Mouse (Mus musculus) hematopoietic multipotent progenitor cell, adult 10-12 weeks (in vitro differentiated cells): Measurements from ENCODE around the gene Txlnb. TPM values are rescaled to one million over a fixed set of nuclear protein-coding genes. Genes with fewer than 3 reads are reported as not detected.

Experiments
- polyA plus RNA-seq: library from polyadenylated mRNA; stranded (reverse); fragments of >175 nt; gene quantifications from 2 replicates; pipeline ENCODE4 v1.2.3, GENCODE M21; 2012; ENCODE audit warnings: low replicate concordance

Txlnb gene
- 0.34 and 0.62 TPM in 2 replicates for polyA plus RNA-seq

DNA sequence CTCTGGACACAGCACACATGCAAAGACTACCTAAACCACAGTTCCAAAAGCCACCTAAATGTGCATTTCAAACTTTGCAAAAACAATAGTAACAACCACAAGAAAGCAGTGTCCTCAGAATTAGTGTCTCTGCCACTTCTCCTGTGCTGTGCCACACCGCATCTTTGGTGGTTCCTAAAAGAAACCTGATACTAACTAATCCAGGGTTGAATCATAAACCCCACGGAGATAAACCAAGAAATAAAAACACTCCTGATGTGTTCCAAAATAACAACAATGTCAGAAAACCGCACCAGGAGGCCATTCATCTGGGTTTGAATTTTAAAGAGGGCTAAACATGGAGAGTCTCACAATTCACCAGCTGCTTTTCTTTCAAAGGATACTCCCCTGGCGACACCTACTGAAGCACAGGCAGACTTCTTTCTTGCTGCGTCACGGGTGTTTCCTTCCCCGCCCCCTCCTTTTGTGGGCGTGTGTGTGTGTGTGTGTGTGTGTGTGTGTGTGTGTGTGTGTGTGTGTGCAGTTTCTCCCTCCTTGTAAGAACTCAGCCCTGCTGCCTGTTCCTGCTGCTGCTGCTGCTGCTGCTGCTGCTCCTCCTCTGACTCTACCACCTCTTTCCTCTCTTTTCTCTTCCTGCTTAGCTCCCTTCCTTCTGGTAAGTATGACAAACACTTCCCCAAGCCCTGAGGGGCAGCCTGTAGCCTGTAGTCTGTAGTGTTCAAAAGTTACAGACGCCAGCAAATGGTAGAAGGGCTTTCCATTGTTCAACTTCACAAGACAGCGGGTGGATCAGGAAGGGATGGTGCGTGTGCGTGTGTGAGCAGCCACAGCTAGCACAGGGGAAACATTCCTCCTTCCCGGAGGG, at the start of gene Txlnb:
Gene Txlnb (plus strand): TSS at position 460 of the 865 bp plus-strand sequence.

Other genes with a start within 250 kb of the Txlnb start
- gene Cited2, start 73.0 kb upstream of the Txlnb start, polyA plus RNA-seq, result 83.9 and 193 TPM in 2 replicates
- 29.5 and 47.1 TPM in 2 replicates for gene Heca, start 151.8 kb downstream of the Txlnb start, polyA plus RNA-seq
- gene Abracl, start 227.1 kb downstream of the Txlnb start, polyA plus RNA-seq, result 35.5 and 62.0 TPM in 2 replicates